Mouse (Mus musculus) small intestine, adult 2 months (tissue): ENCODE data around the gene Sec22c. TPM values are rescaled to one million over a fixed set of nuclear protein-coding genes. Genes with fewer than 3 reads are reported as not detected.

Experiments
- H3K27ac ChIP-seq: fragments of 200-500 bp; 2 replicates; pipeline ENCODE4 v1.5.1; 2012; ENCODE audit warnings: low read depth, low read length, control low read depth, inconsistent platforms; ENCODE audit not compliant: insufficient read depth
- H3K27me3 ChIP-seq: fragments of 200-500 bp; 2 replicates; pipeline ENCODE4 v1.6.1; 2012; ENCODE audit warnings: mild to moderate bottlenecking, moderate library complexity, low read length, inconsistent platforms; ENCODE audit not compliant: control insufficient read depth, insufficient read depth
- H3K36me3 ChIP-seq: fragments of 200-500 bp; 2 replicates; pipeline ENCODE4 v1.6.1; 2012; ENCODE audit warnings: mild to moderate bottlenecking, low read length, control low read depth, inconsistent platforms; ENCODE audit not compliant: control insufficient read depth, insufficient read depth
- H3K4me1 ChIP-seq: fragments of 200-500 bp; 2 replicates; pipeline ENCODE4 v1.6.1; 2012; ENCODE audit warnings: low read length, inconsistent platforms, mixed read lengths; ENCODE audit not compliant: control insufficient read depth, insufficient read depth, insufficient read length
- H3K4me3 ChIP-seq: fragments of 200-500 bp; 2 replicates; pipeline ENCODE4 v1.5.1; 2012; ENCODE audit warnings: low read depth, mild to moderate bottlenecking, control low read depth, inconsistent platforms, low read length, moderate library complexity
- CTCF ChIP-seq: fragments of 200-500 bp; IDR thresholded peaks from 2 replicates; pipeline ENCODE4 v1.5.1; 2012; ENCODE audit warnings: low read depth, mild to moderate bottlenecking, control low read depth, inconsistent platforms, low read length, moderate library complexity, mixed read lengths; ENCODE audit not compliant: insufficient replicate concordance, insufficient read length; ENCODE audit errors: extremely low read depth
- POLR2A ChIP-seq: fragments of 200-500 bp; IDR thresholded peaks from 2 replicates; pipeline ENCODE4 v1.6.1; 2012; ENCODE audit warnings: low read depth, mild to moderate bottlenecking, control low read depth, inconsistent platforms, low read length, moderate library complexity
- WGBS: fragments of 180-500 bp; shearing (Covaris S2); methylation state at CpG from one replicate; pipeline ENCODE4 v1.1.7; 2018; 5-methylcytosine and 5-hydroxymethylcytosine counted together
- polyA plus RNA-seq: library from polyadenylated mRNA; depleted of rRNA; stranded (reverse); fragments of >200 nt; gene quantifications from 2 replicates; pipeline ENCODE4 v1.2.3, GENCODE M21; 2012

Sec22c gene
- polyA plus RNA-seq, 1 experiment = 27.0 TPM

- Histone ChIP-seq H3K36me3 (peaks cover 49% of the 10 kb centered on the region), H3K4me3 (peak overlapping the region; percentile 41), H3K27me3 (no peaks in the 10 kb centered on the region), H3K27ac (no peak overlapping the region), H3K4me1 (no peaks in the 10 kb centered on the region)
- WGBS = 66% methylated on average over 28 of the region's 28 CpGs
- TF ChIP-seq CTCF (peak; percentile 38), POLR2A (no peak)
These were observed 35.9 kb downstream of the Sec22c start for GRCm38 (mm10) chr9:121669348-121669791.

GRCm38 (mm10) chr9:121667822-121668221, 37.5 kb downstream of the Sec22c start:
- 70% methylated on average over 11 of the region's 11 CpGs for WGBS
- no peak overlapping the region for H3K27ac ChIP-seq
- no peak for TF ChIP-seq POLR2A

DNA sequence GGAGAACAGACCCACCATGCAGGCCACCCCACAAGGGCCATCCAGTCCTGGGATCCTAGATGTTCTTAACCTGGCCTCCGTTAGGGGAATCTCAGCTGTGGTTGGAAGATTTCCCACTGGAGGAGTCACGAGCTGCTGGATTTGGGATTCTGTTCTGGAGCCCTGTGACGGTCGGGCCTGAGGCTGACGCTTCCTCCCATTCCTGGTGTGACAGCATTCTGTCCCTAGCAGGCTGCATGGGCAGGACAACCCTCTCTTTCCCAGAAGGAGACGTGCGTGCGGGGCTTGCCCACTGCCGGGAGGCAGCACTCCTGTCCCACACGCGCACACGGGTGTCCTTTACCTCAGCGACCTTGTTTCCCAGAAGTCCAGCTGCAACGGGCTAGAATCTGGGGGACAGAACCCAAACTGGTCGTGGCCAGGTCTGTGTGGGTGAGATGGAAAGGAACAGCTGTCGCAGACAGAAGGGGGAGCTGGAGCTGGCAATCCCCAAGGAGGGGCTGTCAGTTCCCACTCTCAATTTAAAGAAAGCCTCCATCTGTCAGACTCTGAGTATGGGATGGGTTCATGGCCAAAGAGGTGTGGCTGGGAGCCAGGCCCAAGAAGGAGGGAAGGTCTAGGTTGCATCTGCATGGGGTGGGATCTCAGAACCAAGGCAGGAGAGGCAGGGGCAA, 38.2 kb downstream of the Sec22c start:
- WGBS = 83% methylated on average over 16 of the region's 16 CpGs
- no peak overlapping the region for H3K27ac ChIP-seq
- peaks cover 64% of the 10 kb centered on the region for H3K36me3 ChIP-seq
- TF ChIP-seq CTCF (no peak), POLR2A (no peak)
- H3K27me3 ChIP-seq = no peaks in the 10 kb centered on the region
- no peak overlapping the region for H3K4me3 ChIP-seq
- H3K4me1 ChIP-seq = no peaks in the 10 kb centered on the region

More at GRCm38 (mm10) chr9:121667822-121668221, 37.5 kb downstream of the Sec22c start:
- no peaks in the 10 kb centered on the region for H3K27me3 ChIP-seq
- peaks cover 59% of the 10 kb centered on the region for H3K36me3 ChIP-seq
- no peak overlapping the region for H3K4me3 ChIP-seq
- H3K4me1 ChIP-seq = no peaks in the 10 kb centered on the region

GRCm38 (mm10) chr9:121664104-121664503, 41.2 kb downstream of the Sec22c start:
- no peak overlapping the region for H3K27ac ChIP-seq
- WGBS = 87% methylated on average over 5 of the region's 5 CpGs
- no peak for TF ChIP-seq POLR2A
- no peak for TF ChIP-seq CTCF
- H3K4me1 ChIP-seq = no peaks in the 10 kb centered on the region
- no peaks in the 10 kb centered on the region for H3K27me3 ChIP-seq
- no peak overlapping the region for H3K4me3 ChIP-seq
- H3K36me3 ChIP-seq = peaks cover 77% of the 10 kb centered on the region

GRCm38 (mm10) chr9:121663467-121663866, 41.8 kb downstream of the Sec22c start:
- no peaks in the 10 kb centered on the region for H3K27me3 ChIP-seq
- no peak overlapping the region for H3K27ac ChIP-seq
- H3K4me3 ChIP-seq = no peak overlapping the region
- H3K4me1 ChIP-seq = peaks cover 4% of the 10 kb centered on the region; the same call in 1 of the 2 replicates
- TF ChIP-seq CTCF = no peak
- no peak for TF ChIP-seq POLR2A
- peaks cover 80% of the 10 kb centered on the region for H3K36me3 ChIP-seq
- 83% methylated on average over 6 of the region's 6 CpGs for WGBS

GRCm38 (mm10) chr9:121659791-121660190, 45.5 kb downstream of the Sec22c start:
- Histone ChIP-seq H3K36me3 (peaks cover 74% of the 10 kb centered on the region), H3K4me3 (no peak overlapping the region), H3K27ac (no peak overlapping the region), H3K4me1 (peaks cover 28% of the 10 kb centered on the region), H3K27me3 (no peaks in the 10 kb centered on the region)
- TF ChIP-seq POLR2A = no peak
- TF ChIP-seq CTCF = no peak
- 87% methylated on average over 7 of the region's 7 CpGs for WGBS

GRCm38 (mm10) chr9:121658248-121658647, 47.0 kb downstream of the Sec22c start:
- no peak for TF ChIP-seq CTCF
- H3K27me3 ChIP-seq = no peaks in the 10 kb centered on the region
- WGBS = 26% methylated on average over 7 of the region's 7 CpGs
- peaks cover 37% of the 10 kb centered on the region for H3K4me1 ChIP-seq
- peaks cover 72% of the 10 kb centered on the region for H3K36me3 ChIP-seq
- H3K4me3 ChIP-seq = peak overlapping the region; percentile 21; the same call in 1 of the 2 replicates
- peak overlapping the region; percentile 100 for H3K27ac ChIP-seq
